Mouse (Mus musculus) liver, embryonic 14.5 days (tissue): Measurements from ENCODE around the gene Fermt1. TPM values are rescaled to one million over a fixed set of nuclear protein-coding genes. Genes with fewer than 3 reads are reported as not detected.

Experiments
- ATAC-seq: fragments of 200-750 bp; cut with Nextera tagmentation; 2 replicates; pipeline ENCODE4 v1.8.0; 2017; ENCODE audit warnings: moderate number of reproducible peaks, mild to moderate bottlenecking, moderate library complexity; ENCODE audit not compliant: insufficient read depth
- DNase-seq, 3 experiments: peaks; one replicate each; pipeline ENCODE4 v3.0.0-alpha.2; 2012 to 2013; ENCODE audit warnings: low read depth in 3 of 3, low spot score in 3 of 3
- H3K27ac ChIP-seq: fragments of 300-500 bp; sonication (generic); 2 replicates; pipeline ENCODE4 v1.5.1; 2014; ENCODE audit warnings: moderate library complexity, mild to moderate bottlenecking, control low read depth, inconsistent platforms
- H3K27me3 ChIP-seq: fragments of 300-500 bp; sonication (generic); 2 replicates; pipeline ENCODE4 v1.6.1; 2014; ENCODE audit warnings: mild to moderate bottlenecking, low read length, moderate library complexity; ENCODE audit not compliant: control insufficient read depth, insufficient read depth
- H3K36me3 ChIP-seq: fragments of 300-500 bp; sonication (generic); replicated peaks from 2 replicates; pipeline ENCODE4 v1.6.1; 2014; ENCODE audit warnings: low read depth; ENCODE audit not compliant: control insufficient read depth, insufficient read depth
- H3K4me1 ChIP-seq, 2 experiments: fragments of 200-500 bp in 1 of 2; fragments of 300-500 bp in 1 of 2; sonication (generic) in 1 of 2; replicated peaks; 2 replicates each; pipeline ENCODE4 v1.6.1; 2012 to 2014; ENCODE audit warnings: antibody characterized with exemption in 1 of 2, inconsistent platforms in 1 of 2, low read length in 1 of 2; ENCODE audit not compliant: control insufficient read depth in 2 of 2, insufficient read depth in 2 of 2
- H3K4me2 ChIP-seq: fragments of 300-500 bp; sonication (generic); 2 replicates; pipeline ENCODE4 v1.6.1; 2014; ENCODE audit warnings: low read depth, mild to moderate bottlenecking, control low read depth, moderate library complexity
- H3K4me3 ChIP-seq, 2 experiments: fragments of 200-500 bp in 1 of 2; fragments of 300-500 bp in 1 of 2; sonication (generic) in 1 of 2; 2 replicates each; pipeline ENCODE4 v1.5.1; 2012 to 2014; ENCODE audit warnings: low read depth in 2 of 2, low read length in 2 of 2, mild to moderate bottlenecking in 2 of 2, control low read depth in 1 of 2, inconsistent platforms in 1 of 2, moderate library complexity in 1 of 2; ENCODE audit not compliant: insufficient read depth in 1 of 2
- H3K9ac ChIP-seq: fragments of 300-500 bp; sonication (generic); replicated peaks from 2 replicates; pipeline ENCODE4 v1.6.1; 2014; ENCODE audit warnings: mild to moderate bottlenecking, control low read depth, moderate library complexity
- H3K9me3 ChIP-seq: fragments of 300-500 bp; sonication (generic); 2 replicates; pipeline ENCODE4 v1.6.1; 2016; ENCODE audit warnings: low read length, mixed read lengths; ENCODE audit not compliant: control insufficient read depth
- CTCF ChIP-seq: IDR thresholded peaks from 2 replicates; pipeline ENCODE4 v1.5.1; 2016; ENCODE audit warnings: antibody characterized with exemption, low read depth, control low read depth
- EP300 ChIP-seq: IDR thresholded peaks from 2 replicates; pipeline ENCODE4 v1.6.1; 2016; ENCODE audit warnings: antibody characterized with exemption, low read depth
- WGBS: fragments of 180-500 bp; shearing (Covaris S2); extraction: QIAGEN DNeasy Blood & Tissue Kit; methylation state at CpG from one replicate; pipeline ENCODE4 v1.1.7; 2014; ENCODE audit not compliant: insufficient replicate concordance; 5-methylcytosine and 5-hydroxymethylcytosine counted together
- polyA plus RNA-seq, 2 experiments: library from polyadenylated mRNA; depleted of rRNA in 1 of 2; stranded (reverse) in 1 of 2; unstranded in 1 of 2; fragments of >200 nt; fragmentation: Nextera tagmentation in 1 of 2; extraction: Ambion mirVana in 1 of 2; gene quantifications; 2 replicates each; pipeline versions ENCODE4 v1.2.1 to v1.2.3; 2012 to 2014

Fermt1 gene
- 0.02 TPM in 2 replicates for polyA plus RNA-seq (2012; rRNA removed)
- 0.08 TPM in 1 of 2 replicates, not detected in the other for polyA plus RNA-seq (2014; fragmentation: Nextera tagmentation; extraction: Ambion mirVana)

DNA sequence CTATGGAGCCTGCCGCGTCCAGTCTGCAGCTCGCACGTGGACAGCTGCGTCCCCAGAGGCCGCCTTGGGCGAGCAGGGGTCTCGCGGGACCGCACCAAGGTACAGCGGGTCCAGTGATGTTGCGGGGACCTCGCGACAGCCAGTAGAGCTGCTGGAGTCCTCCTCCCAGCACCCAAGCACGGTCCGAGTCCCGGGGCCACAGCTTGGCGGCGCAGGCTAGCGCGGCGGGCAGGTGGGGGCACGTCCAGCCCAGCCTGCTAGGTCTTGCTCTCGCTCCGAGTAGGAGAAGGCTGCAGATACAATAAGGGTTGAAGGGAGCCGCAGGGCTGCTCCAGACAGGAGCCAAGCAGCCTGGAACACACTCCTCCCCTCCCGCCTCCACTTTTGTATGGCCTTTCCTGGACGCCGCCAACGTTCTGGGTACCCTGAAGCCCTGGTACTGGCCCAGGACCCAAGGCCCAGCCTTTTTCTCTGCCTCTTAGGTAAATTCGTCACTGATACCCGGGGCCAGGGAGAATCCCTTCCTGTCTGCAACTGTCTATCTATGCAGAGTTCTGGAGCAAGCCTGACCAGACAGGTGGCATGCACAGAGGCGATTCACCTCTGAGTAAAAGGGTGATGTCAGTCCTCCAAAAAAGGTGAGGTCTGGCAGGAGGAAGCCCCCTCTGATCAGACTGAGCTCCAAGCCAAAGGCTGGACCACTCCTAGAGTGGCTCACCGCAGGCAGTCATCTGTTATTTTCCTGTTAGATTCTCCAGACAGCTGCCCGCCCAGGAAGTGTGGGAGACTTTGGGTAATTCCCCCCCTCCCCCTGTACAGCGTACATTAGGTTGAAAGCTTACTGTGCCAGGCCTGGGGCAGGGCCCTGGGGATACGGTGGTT lies at the start of gene Fermt1:
Gene Fermt1 (minus strand): TSS at position 581 of the 882 bp plus-strand sequence.
- no peak for ATAC-seq
- peak within 1 kb of the TSS; percentile 32; the same call in 1 of the 2 replicates for H3K4me2 ChIP-seq
- H3K36me3 ChIP-seq = no peaks in the 10 kb centered on the region
- peak within 1 kb of the TSS in 1 of 2 experiments; percentile 14; a peak in 1 of 4 replicates for H3K4me3 ChIP-seq
- no peak for DNase-seq
- TF ChIP-seq CTCF (no peak), EP300 (no peak)
- no peak within 1 kb of the TSS for H3K9ac ChIP-seq
- 5% methylated on average over 37 of the region's 37 CpGs for WGBS
- no peak within 1 kb of the TSS for H3K27ac ChIP-seq
- H3K4me1 ChIP-seq = no peaks in the 10 kb centered on the region
- peaks cover 27% of the 10 kb centered on the region for H3K27me3 ChIP-seq
- H3K9me3 ChIP-seq = no peaks in the 10 kb centered on the region

DNA sequence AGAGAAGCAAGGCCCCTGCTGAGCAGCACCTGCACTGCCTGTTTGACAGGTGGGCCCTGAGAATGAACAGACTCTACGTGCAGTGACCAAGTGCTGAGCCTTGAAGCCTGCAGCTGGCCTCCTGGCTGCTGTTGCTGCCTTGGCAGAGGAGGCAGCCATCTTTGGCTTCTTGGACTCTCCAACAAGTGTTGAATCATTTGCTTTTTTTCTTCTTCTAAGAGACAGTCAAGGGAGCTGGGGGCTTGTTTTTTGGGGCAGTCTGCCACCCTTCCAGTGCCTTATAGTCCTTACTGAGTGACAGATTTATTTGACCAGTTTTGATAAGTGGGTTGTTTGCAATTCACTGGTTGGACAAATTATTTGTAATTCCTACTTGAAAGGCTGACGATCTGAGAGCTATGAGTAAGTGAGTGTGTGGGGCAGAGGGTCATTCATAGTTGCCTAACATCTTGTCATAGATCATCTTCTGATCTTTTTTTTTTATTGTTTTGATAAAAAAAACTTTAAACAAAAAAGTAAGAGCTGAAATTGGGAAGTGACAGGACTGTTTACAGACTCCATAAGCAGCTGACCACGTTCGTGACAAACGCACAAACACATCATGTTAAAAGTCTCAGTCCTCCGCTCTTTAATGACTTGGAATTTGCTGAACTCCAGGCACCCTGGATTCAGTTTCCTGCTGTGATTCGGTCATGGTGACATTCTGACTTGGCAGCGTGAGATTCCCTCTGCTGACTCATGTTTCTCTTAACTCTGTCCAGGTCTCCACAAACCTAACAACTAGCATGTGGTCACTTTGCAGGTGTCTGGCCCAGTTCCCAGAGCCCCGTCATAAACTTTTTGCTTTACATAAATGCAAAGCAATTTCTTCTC lies 47.2 kb upstream of the Fermt1 start:
- no peak overlapping the region for H3K4me2 ChIP-seq
- TF ChIP-seq CTCF (no peak), EP300 (no peak)
- H3K4me1 ChIP-seq = no peaks in the 10 kb centered on the region
- H3K9ac ChIP-seq = no peak overlapping the region
- WGBS = 60% methylated on average over 9 of the region's 9 CpGs
- H3K27me3 ChIP-seq = no peaks in the 10 kb centered on the region
- H3K9me3 ChIP-seq = no peaks in the 10 kb centered on the region
- DNase-seq (no peak), ATAC-seq (no peak)
- no peak overlapping the region for H3K27ac ChIP-seq
- H3K4me3 ChIP-seq = no peak overlapping the region
- no peaks in the 10 kb centered on the region for H3K36me3 ChIP-seq

DNA sequence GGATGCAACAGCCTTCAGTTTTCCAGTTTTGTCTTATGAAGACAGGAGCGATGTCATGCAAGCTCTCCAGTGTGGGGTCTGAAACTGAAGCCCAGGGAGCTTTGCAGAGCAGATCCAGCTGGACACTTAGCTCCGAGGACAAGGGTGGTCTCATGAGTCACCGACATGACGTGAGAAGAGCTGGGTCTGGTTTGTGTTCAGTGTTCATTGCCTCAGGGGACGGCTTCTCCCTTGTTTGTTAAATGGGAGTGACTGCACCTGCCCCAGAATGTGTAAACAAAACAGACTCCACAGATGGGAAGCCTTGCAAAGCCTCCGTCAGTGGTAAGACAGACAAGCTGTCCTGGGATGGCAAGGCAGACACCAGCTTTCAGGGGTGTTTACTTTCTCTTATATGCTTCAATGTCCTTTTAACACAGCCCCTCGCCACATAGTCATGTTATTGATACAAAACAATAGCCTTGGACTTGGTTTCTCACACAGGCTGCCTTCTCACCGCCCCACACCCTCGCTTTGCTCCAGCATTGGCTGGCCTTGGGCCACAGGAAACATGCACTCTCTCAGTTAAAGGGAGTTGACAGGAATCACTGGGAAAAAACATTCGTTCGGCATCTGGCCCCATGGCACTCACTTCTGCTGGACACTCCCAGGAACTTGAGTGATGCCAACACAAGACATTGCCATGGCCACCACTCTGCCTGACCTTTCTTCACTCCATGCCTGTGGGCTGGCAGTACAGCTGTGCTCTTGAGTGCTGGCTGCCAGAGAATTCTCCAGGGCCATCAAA lies 44.3 kb upstream of the Fermt1 start:
- no peaks in the 10 kb centered on the region for H3K4me1 ChIP-seq
- no peaks in the 10 kb centered on the region for H3K9me3 ChIP-seq
- H3K36me3 ChIP-seq = no peaks in the 10 kb centered on the region
- DNase-seq (no peak), ATAC-seq (no peak)
- no peak overlapping the region for H3K4me3 ChIP-seq
- no peak overlapping the region for H3K9ac ChIP-seq
- no peak overlapping the region for H3K4me2 ChIP-seq
- WGBS = 48% methylated on average over 11 of the region's 11 CpGs
- no peak for TF ChIP-seq CTCF
- no peak for TF ChIP-seq EP300
- no peaks in the 10 kb centered on the region for H3K27me3 ChIP-seq
- no peak overlapping the region for H3K27ac ChIP-seq

DNA sequence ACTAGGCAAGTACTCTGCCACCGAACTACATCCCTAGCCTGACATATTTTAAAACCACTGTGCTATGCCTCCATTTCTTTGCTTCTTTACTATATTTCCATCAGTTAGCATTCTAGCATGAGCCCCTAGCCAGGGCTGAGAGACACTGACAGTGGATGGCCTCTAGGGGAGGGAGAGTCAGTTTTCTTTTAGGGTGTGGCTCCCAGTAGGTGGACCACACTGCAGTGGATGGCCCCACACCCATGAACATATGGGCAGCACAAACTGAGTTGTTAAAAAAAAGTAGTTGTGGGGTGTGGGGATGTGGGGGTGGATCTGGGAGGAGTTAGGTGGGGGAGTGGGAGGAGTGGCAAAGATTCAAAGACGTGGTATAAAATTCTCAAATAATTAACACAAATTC lies 27.6 kb upstream of the Fermt1 start:
- 66% methylated on average over 2 of the region's 2 CpGs for WGBS

More for the DNA sequence above, 27.6 kb upstream of the Fermt1 start:
- Histone ChIP-seq H3K4me1 (no peaks in the 10 kb centered on the region), H3K4me2 (no peak overlapping the region), H3K9me3 (no peaks in the 10 kb centered on the region), H3K27me3 (no peaks in the 10 kb centered on the region), H3K36me3 (no peaks in the 10 kb centered on the region), H3K4me3 (no peak overlapping the region), H3K9ac (no peak overlapping the region), H3K27ac (no peak overlapping the region)
- no peak for TF ChIP-seq EP300
- no peak for TF ChIP-seq CTCF
- no peak for ATAC-seq
- DNase-seq = no peak
